Mouse (Mus musculus) CD4-positive, CD25-positive, alpha-beta regulatory T cell, adult 4 months (primary cell): ENCODE data around the gene Tmem208. TPM values are rescaled to one million over a fixed set of nuclear protein-coding genes. Genes with fewer than 3 reads are reported as not detected.

Experiments used
- ATAC-seq: one replicate; pipeline ENCODE4 v1.8.0; 2017
- polyA plus RNA-seq, 2 experiments: library from polyadenylated mRNA; unstranded; fragments of 100-300 nt; shearing (Covaris generic); gene quantifications; one replicate each; pipeline ENCODE4 v1.2.1; 2017

The Tmem208 gene
- polyA plus RNA-seq, 2 experiments from 2014 or later: 149 to 160 TPM

DNA sequence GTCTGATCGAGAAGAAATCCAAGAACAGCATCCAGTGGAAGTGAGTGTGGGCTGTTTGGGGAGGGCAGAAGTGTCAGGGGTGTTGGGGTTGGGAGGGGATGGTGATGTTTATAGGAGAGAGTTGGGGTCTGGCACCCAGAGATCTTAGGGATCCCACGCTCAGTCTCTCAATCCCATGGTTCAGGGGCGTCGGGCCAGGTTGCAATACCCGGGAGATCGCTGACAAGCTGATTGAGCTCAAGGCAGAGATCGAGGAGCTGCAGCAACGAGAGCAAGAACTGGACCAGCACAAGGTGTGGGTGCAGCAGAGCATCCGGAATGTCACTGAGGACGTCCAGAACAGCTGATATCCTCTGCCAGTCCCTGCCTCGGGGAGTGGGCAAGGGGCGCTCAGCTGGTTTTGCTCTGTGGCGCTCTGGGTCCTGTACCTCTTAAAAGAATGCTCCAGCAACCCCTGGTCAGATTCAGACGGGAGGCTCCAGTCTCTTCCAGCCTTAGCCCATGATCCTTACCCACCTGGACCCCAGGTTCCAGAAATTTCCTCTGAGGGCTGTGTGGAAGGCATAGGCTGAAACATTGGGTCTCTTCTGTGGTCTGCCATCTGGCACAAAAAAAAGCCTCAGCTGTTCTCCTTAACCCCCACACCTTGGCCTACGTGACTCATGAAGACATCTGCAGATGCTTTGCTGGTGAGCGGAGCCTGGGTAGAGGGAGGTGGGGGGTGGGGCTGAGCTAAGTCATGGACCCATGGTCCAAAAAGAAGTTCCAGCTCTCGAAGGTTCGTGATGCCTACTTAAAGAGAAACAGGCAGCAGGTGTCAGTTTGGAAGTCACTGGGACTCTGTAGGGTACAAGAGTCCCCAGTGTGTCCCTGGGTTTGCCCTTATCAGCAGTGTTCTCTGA is 27.6 kb upstream of the Tmem208 start:
- ATAC-seq: no peak

DNA sequence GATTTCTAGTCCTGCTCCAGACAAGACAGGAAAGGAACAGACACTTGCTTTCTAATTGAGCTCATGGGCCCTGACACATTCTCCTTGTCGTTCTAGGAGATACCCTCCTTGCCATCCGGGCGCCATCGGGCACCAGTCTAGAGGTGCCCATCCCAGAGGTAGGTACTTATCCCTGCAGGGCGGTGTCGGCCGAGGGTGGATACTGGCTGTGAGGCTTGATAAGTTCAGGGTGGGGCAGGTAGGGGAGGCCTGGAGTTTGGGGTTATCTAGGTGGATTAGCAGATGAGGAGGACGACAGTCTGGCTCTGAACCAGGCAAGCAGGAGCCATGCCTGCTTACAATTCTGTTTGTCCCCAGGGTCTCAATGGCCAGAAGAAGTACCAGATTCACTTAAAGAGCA is 26.2 kb upstream of the Tmem208 start:
- no peak for ATAC-seq

DNA sequence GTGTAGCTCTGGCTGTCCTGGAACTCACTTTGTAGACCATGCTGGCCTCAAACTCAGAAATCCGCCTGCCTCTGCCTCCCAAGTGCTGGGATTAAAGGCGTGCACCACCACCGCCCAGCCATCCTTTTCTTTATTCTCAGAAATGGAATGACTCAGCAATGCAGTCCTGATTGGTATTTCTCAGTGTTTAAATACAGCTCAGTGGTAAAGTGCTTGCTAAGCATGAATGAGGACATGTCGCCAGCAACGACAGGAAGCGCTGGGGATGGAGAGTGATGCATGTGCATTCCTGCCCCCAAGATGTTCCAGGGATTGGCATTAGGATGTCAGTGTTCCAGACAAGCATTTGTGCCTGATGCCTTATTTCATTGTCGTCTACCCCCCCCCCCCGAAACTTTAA is 22.8 kb upstream of the Tmem208 start:
- no peak for ATAC-seq

DNA sequence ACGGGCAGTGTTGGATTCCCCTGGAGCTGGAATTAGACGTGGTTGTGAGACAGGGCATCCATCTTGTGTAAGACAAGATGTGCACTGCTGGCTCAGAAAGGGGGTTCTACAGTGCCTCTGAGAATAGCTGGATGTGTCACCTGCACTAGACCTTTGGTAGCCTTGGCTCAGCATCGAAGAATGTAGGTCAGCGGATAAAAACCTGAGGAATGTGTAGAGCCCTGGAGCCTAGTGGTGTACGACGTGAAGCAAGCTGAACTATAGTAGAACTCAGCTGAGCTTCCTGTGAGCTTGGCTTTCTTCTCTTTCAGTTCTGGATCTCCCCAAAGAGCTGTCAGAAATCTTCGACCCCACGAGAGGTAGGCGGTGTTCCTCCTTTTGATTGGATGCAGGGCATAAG is 22.3 kb upstream of the Tmem208 start:
- no peak for ATAC-seq

DNA sequence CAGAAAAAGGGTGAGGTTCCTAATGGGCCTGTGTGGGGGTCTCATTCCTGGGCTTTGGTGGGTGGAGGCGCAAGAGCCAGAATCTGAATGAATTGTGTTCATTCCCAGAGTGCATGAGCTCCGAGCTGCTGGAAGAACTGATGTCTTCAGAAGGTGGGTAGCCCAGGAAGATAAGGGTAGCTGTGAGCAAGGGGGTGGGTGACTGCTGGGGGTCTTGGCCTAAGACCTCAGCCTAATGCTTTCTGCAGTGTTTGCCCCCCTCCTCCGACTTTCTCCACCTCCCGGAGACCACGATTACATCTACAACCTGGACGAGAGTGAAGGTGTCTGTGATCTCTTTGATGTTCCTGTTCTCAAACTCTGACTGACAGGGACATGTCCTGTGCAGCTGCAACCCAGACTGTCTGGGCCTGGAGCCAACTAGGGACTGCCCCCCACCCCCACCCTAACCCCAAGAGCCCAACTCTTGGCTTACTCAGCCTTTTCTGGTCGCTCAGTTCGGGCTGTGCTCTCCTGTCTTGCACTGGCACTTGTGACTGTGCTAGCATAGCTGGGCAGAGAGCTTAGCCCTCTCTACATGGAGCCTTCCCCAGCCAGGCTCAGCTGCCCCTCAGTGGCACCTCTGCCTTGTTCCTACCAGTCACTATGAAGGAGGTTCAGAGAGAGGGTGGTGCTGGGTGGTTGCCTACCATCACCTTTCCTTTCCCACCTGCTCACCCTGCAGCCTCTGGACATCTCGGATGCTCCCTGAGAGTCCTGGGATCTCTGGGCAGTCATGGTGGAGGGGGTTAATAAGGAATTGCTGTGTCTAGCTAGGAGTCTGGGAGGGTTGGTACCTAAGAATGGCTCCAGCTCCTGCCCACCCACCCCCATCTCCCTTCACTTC is 21.6 kb upstream of the Tmem208 start:
- peak; percentile 68 for ATAC-seq

DNA sequence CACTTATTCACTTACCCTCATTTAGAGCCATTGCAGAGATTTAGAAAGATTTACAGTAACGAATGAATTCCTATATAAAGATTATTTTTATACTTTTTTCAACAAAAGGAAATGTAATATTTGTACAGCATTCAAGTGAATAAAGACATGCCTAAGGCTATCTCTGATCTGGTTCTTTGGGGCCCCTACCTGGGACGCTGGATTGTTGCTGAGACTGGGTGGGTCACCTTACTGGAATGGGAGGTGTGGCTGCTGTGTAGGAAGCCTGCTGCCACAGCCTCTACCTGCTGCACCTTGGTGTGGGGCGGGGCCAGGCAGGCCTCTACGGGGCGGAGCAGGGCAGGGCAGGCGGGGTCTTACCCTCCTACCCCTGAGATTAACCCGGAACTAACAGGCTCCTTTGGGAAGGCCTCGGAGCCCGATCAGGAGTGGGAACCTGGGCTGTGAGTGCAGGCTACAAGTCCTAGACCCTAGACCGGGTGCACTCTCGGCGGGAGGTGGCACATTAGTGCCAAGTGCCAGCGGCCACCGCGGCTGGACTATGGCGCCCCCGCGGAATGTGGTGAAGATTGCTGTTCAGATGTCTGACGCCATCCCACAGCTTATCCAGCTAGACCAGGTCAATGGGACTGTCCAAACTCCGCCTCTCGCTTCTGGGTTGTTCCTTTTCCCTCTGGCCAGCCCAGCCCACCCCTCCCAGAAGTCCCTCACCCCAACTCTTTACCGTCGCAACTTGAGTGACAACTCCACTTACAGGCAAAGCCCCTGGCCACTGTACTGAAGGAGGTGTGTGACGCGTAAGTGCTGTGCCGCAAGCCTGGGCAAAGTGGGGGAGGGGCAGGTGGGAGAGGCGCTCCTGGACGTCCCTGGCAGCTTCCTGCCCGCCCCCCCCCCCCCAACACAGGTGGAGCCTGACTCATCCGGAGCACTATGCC is 20.7 kb upstream of the Tmem208 start, which contains the start of gene Elmo3:
TSS of gene Elmo3 (plus strand) at position 391 of the 935 bp plus-strand sequence.
- peak; percentile 46 for ATAC-seq

DNA sequence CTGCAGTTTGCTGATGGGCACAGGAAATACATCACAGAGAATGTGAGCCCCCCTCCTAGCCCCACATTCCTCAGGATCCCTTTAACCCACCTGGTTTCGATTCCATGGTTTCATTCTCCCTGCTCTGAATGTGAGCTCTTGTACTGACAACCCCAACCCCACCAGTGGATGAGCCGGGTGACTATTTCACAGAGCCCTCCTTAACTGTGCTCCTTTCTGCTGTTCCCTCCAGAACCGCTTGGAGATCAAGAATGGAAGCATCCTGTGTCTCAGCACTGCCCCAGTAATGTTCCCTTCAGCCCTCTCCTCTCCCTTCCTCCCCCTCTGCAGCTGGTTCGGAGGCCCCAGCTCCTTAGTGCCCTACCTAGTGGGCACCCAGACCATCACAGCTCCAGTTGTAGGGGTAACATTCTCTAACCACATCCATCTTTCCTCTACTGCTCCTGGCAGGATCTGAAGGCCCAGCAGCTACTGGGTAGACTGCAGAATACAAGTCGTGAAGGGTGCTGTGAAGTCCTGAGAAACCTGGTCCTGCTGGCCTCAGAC is 19.9 kb upstream of the Tmem208 start:
- peak; percentile 20 for ATAC-seq

DNA sequence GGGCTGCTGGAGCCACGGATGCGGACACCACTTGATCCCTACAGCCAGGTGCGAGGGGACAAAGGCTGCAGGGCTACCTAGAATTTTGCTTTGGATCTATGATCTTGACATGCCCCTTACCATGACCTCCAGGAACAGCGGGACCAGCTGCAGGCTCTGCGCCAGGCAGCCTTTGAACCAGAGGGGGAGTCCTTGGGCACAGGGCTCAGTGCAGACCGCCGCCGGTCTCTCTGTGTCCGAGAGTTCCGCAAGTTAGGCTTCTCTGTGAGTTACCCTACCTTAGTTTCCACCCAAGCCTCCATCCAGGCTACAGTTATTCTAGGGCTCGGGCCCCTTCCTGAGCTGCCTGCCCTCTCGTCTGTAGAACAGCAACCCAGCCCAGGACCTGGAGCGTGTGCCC is 18.5 kb upstream of the Tmem208 start:
- ATAC-seq: no peak

DNA sequence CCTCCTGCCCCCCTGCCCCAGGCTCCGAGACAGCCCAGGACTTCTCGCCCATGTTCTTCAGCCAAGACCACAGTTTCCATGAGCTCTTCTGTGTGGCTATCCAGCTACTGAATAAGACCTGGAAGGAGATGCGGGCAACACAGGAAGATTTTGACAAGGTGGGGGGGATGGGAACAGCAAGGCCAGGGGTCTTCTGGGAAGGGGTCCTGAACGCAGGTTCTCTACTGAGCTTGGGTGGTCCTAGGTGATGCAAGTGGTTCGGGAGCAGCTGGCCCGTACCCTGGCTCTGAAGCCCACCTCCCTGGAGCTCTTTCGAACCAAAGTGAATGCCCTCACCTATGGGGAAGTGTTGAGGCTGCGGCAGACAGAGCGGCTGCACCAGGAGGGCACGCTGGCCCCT is 17.7 kb upstream of the Tmem208 start:
- no peak for ATAC-seq

DNA sequence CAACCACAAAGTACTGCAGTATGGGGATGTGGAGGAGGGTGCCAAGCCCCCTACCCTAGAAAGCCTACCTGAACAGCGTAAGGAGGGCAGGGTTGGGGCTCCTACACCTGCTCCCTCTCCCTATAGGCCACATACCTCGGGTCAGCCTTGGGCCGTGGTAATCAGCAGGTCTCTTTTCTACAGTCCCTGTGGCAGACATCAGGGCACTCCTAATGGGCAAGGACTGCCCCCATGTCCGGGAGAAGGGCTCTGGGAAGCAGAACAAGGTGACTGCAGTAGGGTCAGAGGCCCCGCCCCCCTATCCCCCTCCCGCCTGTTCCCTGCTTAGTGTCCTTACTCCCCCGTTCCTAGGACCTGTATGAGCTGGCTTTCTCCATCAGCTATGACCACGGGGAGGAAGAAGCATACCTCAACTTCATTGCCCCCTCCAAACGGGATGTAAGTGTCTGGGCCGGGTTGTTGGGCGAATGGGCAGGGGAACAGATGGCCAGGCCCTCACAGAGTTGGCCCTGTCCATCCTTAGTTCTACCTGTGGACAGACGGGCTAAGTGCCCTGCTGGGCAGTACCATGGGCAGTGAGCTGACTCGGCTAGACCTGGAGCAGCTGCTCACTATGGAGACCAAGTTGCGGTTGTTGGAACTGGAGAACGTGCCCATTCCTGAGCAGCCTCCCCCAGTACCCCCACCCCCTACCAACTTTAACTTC is 16.9 kb upstream of the Tmem208 start:
- ATAC-seq: no peak

DNA sequence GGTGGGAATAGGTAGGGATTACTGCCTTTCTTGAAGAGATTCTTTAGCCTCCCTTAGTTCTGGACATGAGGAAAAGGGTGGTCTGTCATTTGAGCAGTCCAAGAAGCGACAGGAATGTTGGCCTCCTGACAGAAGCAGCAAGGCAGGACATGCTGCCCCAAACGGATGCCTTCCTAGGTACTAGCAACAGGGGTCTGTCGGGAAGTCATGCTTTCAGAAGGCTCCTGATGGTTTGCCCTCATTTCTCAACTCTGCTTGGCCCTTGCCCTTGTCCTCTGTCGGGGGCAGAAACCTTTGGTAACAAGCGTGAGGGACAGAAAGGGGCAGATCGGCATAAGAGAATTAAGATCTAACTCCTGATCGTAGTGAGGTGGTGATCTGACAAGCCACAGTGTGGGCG is 16.0 kb upstream of the Tmem208 start:
- no peak for ATAC-seq

DNA sequence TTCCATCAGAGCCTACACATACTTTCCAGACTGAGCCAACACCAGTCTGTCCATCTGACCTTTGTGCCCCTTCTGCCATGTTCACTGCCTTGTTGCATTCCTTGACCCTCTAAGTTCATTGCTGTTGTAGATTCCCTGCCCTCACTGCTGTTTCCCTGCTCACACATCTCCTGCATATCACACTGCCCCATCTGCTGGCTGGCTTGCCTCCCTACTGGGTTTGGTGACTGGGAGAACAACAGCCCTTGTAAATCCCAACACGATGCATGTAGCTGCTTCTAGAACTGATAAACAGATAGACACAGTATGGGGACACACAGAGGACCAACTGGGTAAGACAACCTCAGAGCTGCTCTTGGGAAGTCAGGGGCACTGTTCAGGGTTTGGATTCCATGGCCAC is 14.4 kb upstream of the Tmem208 start:
- no peak for ATAC-seq

DNA sequence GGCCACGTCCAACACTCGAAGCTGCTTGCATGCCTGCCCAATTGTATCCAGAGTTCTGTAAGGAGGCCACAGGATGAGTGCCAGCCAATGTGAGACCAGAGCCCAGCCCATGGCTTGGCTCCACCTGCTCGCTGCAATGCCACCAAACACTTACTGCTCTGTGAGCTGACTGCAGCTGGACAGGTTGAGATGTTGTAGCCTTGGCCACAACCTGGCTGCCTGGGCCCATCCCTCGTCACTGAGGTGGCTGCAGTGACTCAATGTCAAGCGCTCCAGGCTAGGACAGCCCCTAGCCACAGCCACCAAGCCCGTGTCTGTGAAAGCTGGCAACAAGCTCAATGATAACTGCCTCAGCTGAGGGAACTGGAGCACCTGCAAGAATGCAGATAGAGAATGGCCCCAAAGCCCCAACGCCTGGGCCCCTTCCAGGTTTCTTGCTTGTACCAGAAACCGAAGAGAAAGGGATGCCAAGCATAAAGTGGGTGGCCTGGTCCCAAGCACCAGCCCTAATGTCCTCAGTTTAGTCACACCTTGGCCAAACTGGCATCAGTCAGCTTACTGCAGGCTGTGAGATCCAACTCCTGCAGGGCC is 13.2 kb upstream of the Tmem208 start:
- no peak for ATAC-seq

DNA sequence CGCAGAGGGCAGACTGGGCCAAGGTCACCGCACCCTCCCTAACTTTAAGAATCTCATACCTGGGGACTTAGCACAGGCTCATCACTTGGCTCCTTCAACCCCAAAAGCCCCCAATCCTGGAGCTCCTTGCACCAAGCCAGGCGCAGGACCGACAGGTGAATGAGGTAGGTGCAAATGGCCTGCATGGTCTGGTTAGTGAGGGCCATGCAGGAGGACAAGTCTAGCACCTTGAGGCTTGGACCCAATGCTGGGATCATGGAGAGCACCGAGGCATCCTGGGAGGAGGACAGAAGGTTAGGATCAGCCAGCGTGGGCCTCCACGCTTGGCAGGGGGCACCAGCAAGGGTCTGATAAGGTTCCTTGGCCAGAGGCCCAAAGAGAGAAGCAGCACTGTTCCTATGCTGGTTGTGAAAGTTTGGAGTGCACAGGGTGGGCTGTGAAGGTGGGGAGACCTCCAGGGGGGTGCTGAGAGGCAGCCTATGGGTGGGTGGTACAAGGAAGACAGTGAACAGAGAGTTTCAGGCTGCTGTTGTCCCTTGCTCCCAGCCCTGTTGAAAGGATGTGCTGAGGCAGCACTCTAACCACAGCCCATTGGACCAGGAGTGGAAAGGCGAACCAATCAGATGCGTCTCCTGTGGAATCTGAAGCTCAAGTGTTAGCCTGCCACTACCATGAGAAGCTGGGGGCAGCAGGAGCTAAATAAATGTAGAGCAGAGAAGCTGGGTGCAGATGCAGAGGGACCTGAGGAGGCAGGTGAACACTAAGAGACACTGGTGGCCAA is 12.3 kb upstream of the Tmem208 start:
- no peak for ATAC-seq

DNA sequence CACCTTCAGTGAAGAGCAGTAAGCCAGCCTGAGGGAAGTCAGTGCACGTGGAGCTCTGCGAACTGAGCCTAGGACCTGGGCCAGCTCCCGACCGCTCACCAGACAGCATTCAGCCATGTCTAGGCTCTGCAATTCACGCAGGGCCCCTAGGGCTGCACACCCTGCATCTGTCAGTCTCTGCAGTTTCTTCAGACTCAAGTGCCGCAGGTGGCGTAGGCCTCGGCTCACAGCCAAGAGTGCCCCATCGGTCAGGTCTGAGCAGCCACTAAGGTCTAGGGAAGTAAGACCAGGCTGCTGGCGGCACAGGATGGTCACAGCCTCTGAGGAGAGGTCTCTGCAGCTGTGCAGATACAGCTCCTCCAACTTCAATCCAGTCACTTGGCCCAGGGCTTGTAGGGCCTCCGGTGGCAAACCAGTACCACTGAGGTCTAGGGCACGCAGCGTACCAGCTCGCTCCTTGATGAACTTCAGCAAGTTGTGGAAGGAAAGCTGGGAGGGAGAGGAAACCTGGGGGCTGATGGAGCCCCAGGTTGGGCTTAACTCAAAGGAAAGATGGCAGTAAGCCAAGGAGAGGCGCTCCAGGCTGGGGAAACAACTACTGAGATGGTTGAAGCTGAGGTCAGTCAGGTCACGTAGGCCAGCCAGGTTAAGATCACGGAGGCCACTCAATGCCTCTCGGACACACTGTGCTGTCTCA is 10.9 kb upstream of the Tmem208 start:
- no peak for ATAC-seq

DNA sequence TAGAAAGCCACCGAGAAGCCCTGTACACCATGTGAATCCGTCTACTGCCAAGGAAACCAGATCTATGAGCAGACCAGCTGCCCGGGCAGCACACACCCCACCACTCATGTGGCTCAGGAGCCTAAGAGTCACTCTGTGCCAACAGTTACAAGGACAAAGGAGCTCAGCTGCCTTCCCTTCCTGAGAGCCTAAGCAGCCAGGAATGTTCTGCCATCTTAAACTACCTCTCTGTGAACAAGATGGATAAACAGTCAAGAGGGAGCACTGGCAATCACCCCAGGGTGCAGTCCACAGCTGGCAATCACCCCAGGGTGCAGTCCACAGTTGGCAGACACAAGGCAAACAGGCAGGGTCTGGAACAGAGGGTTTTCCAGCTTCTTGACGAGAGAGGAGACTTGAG is 8.2 kb upstream of the Tmem208 start:
- ATAC-seq: no peak

DNA sequence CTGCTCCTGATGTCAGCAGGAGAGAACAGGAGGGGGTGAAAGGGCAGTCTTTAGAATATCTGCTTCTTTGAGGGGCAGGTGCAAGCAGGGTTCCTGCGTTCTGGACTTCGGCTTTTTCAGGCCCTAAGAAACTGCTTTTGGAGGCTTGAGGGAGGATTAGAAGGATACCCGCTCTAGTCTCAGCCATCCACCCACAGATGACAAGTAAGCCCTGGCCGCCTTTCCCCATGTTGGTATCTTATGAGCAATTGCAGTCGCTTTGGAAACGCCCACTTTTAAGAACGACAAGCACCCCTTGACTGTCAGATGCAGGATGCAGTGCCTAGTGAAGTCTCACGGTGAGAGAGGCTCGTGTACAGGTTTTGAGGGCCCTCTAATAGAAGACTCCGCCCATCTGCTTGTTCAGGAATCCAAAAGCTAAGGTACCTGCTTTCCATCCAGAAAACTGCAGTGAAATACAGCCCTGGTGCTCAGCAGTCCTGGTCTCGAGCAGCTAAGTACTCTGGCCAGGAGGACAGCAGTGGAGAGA is 7.4 kb upstream of the Tmem208 start:
- ATAC-seq: no peak

DNA sequence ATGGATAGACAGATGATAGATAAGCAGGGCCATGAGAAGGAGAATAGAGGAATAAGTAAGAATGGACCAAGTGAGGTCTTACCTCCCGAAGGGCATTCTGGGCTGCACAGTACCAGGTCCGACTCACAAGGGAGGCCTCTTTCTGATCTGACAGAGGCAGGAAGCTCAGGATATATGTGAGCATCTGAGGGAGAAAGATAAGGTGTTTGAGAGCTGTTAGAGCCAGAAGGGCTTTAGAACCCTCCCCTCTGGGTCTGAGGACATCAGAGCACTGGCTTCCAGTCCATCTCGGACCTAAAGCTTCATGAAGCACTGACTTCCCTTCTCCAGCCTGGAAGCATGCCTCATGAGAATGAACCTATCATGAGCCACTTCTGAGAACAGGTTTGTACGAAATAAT is 3.0 kb upstream of the Tmem208 start:
- ATAC-seq: no peak

DNA sequence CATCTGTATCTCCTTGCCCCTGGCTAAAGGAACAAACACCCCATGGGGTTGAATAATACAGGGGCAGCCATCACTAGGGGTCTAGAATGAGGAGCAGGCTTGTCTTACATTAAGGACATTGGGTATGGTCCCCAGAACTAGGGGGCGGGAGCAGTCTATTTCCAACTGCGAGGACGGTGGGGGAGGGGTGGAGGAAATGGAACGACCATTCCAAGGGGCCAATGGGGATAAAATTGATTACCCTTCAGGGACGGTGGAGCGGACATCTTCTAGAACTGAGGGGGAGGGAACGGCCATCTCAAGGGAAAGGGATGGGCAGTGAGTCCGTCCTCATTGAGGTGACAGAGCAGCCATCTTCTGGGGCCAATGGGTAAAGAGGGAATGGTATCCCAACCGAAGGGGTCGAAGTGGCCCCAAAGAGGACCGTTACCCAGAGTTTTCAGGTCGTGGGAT is 487 bp upstream of the Tmem208 start:
- peak; percentile 7 for ATAC-seq
